Mouse (Mus musculus): ENCODE measurements at regions not wholly inside any gene's neighbourhood (a gene's known extent, or its start where the extent isn't known, plus 50 kb on each side); places are given as distances from the start of the nearest gene placed in this dataset.

GRCm38 (mm10) chr5:18085456-18085855, 123.1 kb downstream of the Gnat3 start:
- TF ChIP-seq POLR2AphosphoS2 (IDR thresholded peaks at IDR 0.05; ENCODE audit: low read depth, low read length), result no peak
- no peak for TF ChIP-seq EP300 (IDR thresholded peaks at IDR 0.05; ENCODE audit: low read length)
- no peak for TF ChIP-seq USF1 (IDR thresholded peaks at IDR 0.05; ENCODE audit: low read depth, low read length)
- no peak for TF ChIP-seq MXI1 (IDR thresholded peaks at IDR 0.05; ENCODE audit: low read depth, low read length)
- no peak for TF ChIP-seq POLR2A (IDR thresholded peaks at IDR 0.05; ENCODE audit: low read depth, low read length)
- TF ChIP-seq ZC3H11A (IDR thresholded peaks at IDR 0.05; ENCODE audit: low read depth, low read length), result no peak
- no peak for TF ChIP-seq ELF1 (IDR thresholded peaks at IDR 0.05; ENCODE audit: low read depth, low read length)
- TF ChIP-seq USF2 (conservative IDR thresholded peaks at IDR 0.05; ENCODE audit: low read depth, low read length), result no peak
- no peak for TF ChIP-seq MYC (IDR thresholded peaks at IDR 0.05; ENCODE audit: low read depth, low read length)
- no peak for TF ChIP-seq NELFE (IDR thresholded peaks at IDR 0.05; ENCODE audit: low read depth, low read length)
- TF ChIP-seq CHD2 (IDR thresholded peaks at IDR 0.05; ENCODE audit: low read length), result no peak
- no peak for TF ChIP-seq SMC3 (IDR thresholded peaks at IDR 0.05; ENCODE audit: low read depth, low read length)
- TF ChIP-seq GABPA (IDR thresholded peaks at IDR 0.05; ENCODE audit: insufficient replicate concordance, low read depth, low read length), result no peak
